Mouse (Mus musculus) liver, embryonic 12.5 days (tissue): ENCODE data around the gene 1110032A03Rik. TPM values are rescaled to one million over a fixed set of nuclear protein-coding genes. Genes with fewer than 3 reads are reported as not detected.

Source experiments
- ATAC-seq: fragments of 200-750 bp; cut with Nextera tagmentation; 2 replicates; pipeline ENCODE4 v1.8.0; 2017; ENCODE audit warnings: moderate number of reproducible peaks, mild to moderate bottlenecking, moderate library complexity
- H3K27ac ChIP-seq: fragments of 300-500 bp; sonication (generic); 2 replicates; pipeline ENCODE4 v1.5.1; 2016; ENCODE audit warnings: mild to moderate bottlenecking
- H3K27me3 ChIP-seq: fragments of 300-500 bp; sonication (generic); replicated peaks from 2 replicates; pipeline ENCODE4 v1.6.1; 2016; ENCODE audit warnings: mild to moderate bottlenecking, moderate library complexity
- H3K36me3 ChIP-seq: fragments of 300-500 bp; sonication (generic); 2 replicates; pipeline ENCODE4 v1.6.1; 2016; ENCODE audit warnings: mild to moderate bottlenecking, moderate library complexity
- H3K4me1 ChIP-seq: fragments of 300-500 bp; sonication (generic); 2 replicates; pipeline ENCODE4 v1.6.1; 2016
- H3K4me2 ChIP-seq: fragments of 300-500 bp; sonication (generic); 2 replicates; pipeline ENCODE4 v1.6.1; 2016; ENCODE audit warnings: mild to moderate bottlenecking, moderate library complexity
- H3K4me3 ChIP-seq: fragments of 300-500 bp; sonication (generic); 2 replicates; pipeline ENCODE4 v1.5.1; 2016; ENCODE audit warnings: mild to moderate bottlenecking, moderate library complexity
- H3K9ac ChIP-seq: fragments of 300-500 bp; sonication (generic); 2 replicates; pipeline ENCODE4 v1.6.1; 2016; ENCODE audit warnings: mild to moderate bottlenecking, moderate library complexity
- H3K9me3 ChIP-seq: fragments of 300-500 bp; sonication (generic); replicated peaks from 2 replicates; pipeline ENCODE4 v1.6.1; 2016; ENCODE audit warnings: mild to moderate bottlenecking, moderate library complexity
- whole genome bisulfite sequencing: fragments of 180-500 bp; shearing (Covaris S2); methylation state at CpG from one replicate; pipeline ENCODE4 v1.1.7; 2016; ENCODE audit not compliant: insufficient replicate concordance; 5-methylcytosine and 5-hydroxymethylcytosine counted together
- polyA plus RNA-seq: library from polyadenylated mRNA; unstranded; fragments of >200 nt; fragmentation: Nextera tagmentation; extraction: Ambion mirVana; gene quantifications from 2 replicates; pipeline ENCODE4 v1.2.1, GENCODE M21; 2016

The 1110032A03Rik gene
- polyA plus RNA-seq, 1 experiment from 2014 or later = 14.5 TPM

DNA sequence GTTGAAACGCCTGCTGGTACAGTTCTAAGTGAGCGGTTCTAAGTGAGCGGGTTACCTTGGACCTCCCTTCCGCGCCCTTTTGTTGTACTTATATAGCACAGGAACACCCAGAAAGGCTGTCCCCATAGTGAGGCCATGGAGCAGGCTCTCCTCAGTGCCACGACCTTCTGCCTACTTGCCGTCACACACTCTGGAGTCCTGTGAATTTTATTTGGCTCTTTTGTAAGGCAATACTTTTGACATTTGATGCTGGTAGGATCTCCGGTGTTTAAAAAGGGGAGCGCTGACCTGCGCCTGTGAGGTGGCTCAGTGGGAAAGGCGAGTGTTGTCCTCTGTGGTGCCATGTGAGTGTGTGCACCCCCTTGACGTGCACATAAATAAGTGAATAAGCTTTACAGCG, 33.8 kb upstream of the 1110032A03Rik start:
- ATAC-seq = no peak
- H3K27me3 ChIP-seq = no peaks in the 10 kb centered on the region
- 89% methylated on average over 13 of the region's 13 CpGs for WGBS
- no peak overlapping the region for H3K4me2 ChIP-seq
- no peak overlapping the region for H3K9ac ChIP-seq
- H3K36me3 ChIP-seq = peaks cover 71% of the 10 kb centered on the region
- H3K9me3 ChIP-seq = no peaks in the 10 kb centered on the region
- peaks cover 78% of the 10 kb centered on the region for H3K4me1 ChIP-seq
- H3K4me3 ChIP-seq = no peak overlapping the region
- peak overlapping the region; percentile 53 for H3K27ac ChIP-seq

DNA sequence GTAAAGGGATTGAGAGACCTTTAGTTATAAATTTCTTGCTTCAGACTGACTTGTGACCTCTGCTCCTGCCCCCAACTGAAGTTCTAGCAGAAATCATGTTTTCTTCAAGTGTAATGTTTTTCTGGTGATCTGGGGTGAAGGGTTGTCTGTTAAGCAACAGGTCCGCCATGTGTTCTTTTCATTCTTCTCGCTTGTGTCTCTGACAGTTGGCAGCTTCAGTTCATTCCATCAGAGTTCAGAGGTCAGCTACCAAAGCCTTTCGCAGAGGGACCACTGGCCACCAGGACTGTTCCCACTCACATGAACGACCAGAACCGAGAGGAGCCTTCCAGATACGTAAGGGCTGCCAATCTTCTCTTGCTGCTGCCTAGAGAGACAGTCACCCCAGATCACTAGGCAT, 33.2 kb upstream of the 1110032A03Rik start:
- Histone ChIP-seq H3K4me2 (no peak overlapping the region), H3K36me3 (peaks cover 71% of the 10 kb centered on the region), H3K27me3 (no peaks in the 10 kb centered on the region), H3K9me3 (no peaks in the 10 kb centered on the region), H3K4me3 (no peak overlapping the region), H3K4me1 (peaks cover 78% of the 10 kb centered on the region), H3K27ac (peak overlapping the region; percentile 53; the same call in 1 of the 2 replicates), H3K9ac (no peak overlapping the region)
- no peak for ATAC-seq
- WGBS = 90% methylated on average over 6 of the region's 6 CpGs

DNA sequence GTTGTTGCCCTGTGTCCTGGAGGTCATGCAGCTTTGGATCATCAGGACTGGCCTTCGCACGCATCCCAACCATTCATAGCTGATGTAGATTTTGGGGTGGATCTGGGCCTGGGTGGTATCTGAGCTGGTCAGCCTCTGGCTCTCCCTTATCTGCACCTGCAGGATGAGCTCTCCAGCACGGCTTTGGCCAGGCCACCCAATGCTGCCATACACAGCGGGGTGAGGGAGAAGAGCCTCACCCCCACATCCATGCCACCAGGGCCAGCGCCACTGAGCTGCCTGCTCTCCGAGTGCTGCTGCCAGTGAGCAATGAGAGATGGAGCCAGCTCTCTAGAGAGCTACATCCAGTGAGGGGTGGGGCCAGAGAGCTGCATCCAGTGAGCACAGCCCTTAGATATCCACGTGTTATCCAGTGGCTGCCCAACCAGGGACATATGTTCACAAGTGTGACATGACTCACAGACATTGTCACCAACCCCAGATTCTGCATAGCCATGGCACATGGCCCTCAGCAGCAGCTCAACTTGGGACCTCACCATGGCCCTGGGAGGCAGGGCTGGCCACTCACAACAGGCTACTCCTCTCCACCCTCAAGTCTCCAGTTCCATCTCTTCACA, 27.8 kb upstream of the 1110032A03Rik start:
- peaks cover 73% of the 10 kb centered on the region for H3K36me3 ChIP-seq
- no peak overlapping the region for H3K4me3 ChIP-seq
- H3K9me3 ChIP-seq = no peaks in the 10 kb centered on the region
- H3K4me1 ChIP-seq = peaks cover 53% of the 10 kb centered on the region
- H3K9ac ChIP-seq = peak overlapping the region; percentile 52
- H3K27ac ChIP-seq = peak overlapping the region; percentile 91
- H3K27me3 ChIP-seq = no peaks in the 10 kb centered on the region
- WGBS = 43% methylated on average over 7 of the region's 7 CpGs
- peak; percentile 99 for ATAC-seq
- peak overlapping the region; percentile 48 for H3K4me2 ChIP-seq

DNA sequence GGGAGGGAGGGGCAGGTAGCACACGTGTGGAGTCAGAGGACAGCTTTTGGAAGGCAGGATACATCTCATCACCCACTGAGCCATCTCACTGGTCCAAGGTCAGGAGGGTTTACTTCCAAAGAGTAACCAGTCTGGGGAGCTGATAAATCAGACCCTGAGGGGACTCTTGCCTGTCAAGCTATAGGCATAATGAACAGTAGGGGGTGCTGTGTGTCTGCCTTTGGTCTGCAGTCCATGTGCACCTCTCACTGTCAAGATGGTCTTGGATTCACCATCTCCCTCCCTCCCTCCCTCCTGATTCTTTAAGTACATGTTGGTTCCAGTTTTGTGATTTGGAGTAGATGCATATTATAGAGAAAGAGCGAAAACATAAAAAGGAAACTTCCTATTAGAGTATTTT, 25.7 kb upstream of the 1110032A03Rik start:
- no peak for ATAC-seq
- H3K27me3 ChIP-seq = no peaks in the 10 kb centered on the region
- H3K27ac ChIP-seq = peak overlapping the region; percentile 91; the same call in 1 of the 2 replicates
- H3K36me3 ChIP-seq = peaks cover 72% of the 10 kb centered on the region
- peaks cover 42% of the 10 kb centered on the region for H3K4me1 ChIP-seq
- H3K4me3 ChIP-seq = no peak overlapping the region
- WGBS = 46% methylated on average over 2 of the region's 2 CpGs
- no peaks in the 10 kb centered on the region for H3K9me3 ChIP-seq
- no peak overlapping the region for H3K4me2 ChIP-seq
- H3K9ac ChIP-seq = no peak overlapping the region

DNA sequence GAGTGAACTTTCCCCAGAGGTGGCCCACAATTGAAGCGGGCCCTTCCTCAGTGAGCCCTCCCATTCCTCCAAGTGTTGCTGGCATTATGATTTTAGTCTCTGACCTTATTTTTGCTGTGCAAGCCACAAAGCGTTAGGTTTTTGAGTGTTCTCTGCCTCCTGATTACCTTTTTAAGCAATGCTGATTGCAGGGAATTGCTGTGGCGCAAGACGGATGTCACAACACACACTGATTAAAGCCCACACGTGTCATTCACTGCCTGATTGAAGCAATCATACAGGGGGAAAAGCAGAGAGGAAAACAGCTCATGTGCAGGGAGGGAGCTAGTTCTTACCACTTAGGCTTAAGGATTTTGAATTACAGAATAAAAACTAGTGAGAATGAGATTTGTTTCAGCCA, 23.0 kb upstream of the 1110032A03Rik start:
- no peak overlapping the region for H3K27ac ChIP-seq
- H3K9ac ChIP-seq = no peak overlapping the region
- no peak overlapping the region for H3K4me3 ChIP-seq
- H3K27me3 ChIP-seq = no peaks in the 10 kb centered on the region
- no peak for ATAC-seq
- H3K4me1 ChIP-seq = peaks cover 22% of the 10 kb centered on the region
- H3K36me3 ChIP-seq = peaks cover 63% of the 10 kb centered on the region
- no peak overlapping the region for H3K4me2 ChIP-seq
- 76% methylated on average over 5 of the region's 5 CpGs for WGBS
- no peaks in the 10 kb centered on the region for H3K9me3 ChIP-seq

DNA sequence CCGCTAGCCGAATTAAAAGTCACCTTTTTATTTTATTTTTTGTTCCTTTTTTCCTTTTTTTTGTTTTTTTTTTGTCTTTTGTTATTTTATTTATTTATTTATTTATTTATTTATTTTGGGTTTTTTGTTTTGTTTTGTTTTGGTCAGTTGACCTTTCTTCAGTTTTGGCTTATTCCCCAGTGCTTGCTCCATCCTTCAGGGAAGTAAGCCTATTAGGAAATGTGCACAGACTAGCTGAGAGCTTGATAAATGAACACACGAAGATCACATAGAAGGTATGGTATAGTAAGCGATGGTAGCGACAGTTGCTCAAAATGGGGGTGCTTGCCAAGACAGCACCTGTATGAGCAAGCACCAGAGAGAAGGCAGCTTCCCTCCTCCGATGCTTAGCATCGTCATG, 22.3 kb upstream of the 1110032A03Rik start:
- peaks cover 58% of the 10 kb centered on the region for H3K36me3 ChIP-seq
- no peaks in the 10 kb centered on the region for H3K9me3 ChIP-seq
- no peak overlapping the region for H3K9ac ChIP-seq
- no peak overlapping the region for H3K4me3 ChIP-seq
- H3K27me3 ChIP-seq = no peaks in the 10 kb centered on the region
- H3K27ac ChIP-seq = no peak overlapping the region
- no peak for ATAC-seq
- H3K4me1 ChIP-seq = peaks cover 15% of the 10 kb centered on the region
- 92% methylated on average over 7 of the region's 7 CpGs for WGBS
- no peak overlapping the region for H3K4me2 ChIP-seq

DNA sequence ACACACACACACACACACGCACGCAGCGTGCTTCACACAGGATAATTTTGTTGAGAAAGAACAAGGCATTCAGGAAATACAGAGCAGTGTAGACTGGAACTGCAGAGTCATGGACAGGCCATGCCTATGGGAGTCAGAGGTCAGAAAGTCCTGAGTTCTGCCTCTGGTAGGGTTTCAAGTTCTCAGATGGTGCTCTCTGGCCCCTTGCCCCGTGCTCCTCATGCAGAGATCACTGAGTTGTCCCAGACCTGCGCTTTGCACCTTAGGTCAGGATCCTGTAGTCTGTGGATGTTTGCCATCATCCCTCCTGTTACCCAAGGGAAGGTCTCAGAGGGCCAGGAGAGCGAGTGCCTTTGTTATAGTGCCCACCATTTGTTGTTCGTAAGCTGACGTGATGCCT, 21.5 kb upstream of the 1110032A03Rik start:
- 91% methylated on average over 8 of the region's 8 CpGs for WGBS
- Histone ChIP-seq H3K27ac (no peak overlapping the region), H3K4me1 (peaks cover 6% of the 10 kb centered on the region), H3K4me3 (no peak overlapping the region), H3K4me2 (no peak overlapping the region), H3K9me3 (no peaks in the 10 kb centered on the region), H3K36me3 (peaks cover 61% of the 10 kb centered on the region), H3K9ac (no peak overlapping the region), H3K27me3 (no peaks in the 10 kb centered on the region)
- no peak for ATAC-seq

DNA sequence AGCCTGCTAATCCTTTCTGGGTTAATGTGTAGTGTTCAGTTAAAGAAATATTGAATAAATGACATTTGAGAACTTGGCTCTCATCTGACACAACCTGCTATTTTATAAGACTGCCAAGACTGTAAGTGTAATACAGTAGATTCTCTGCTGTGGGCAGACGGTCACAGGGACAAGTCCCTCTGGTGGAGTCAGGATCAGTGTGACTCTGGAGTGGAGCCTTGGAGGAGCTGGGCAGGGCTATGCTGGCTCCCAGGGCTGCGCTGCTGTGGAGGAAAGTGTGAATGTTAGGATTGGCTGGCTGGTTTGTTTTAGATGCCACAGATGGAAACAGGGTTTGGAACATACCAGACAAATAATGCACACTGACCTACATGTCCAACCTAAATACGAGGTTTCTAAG, 19.9 kb upstream of the 1110032A03Rik start:
- Histone ChIP-seq H3K27me3 (no peaks in the 10 kb centered on the region), H3K27ac (no peak overlapping the region), H3K4me2 (no peak overlapping the region), H3K9me3 (no peaks in the 10 kb centered on the region), H3K9ac (no peak overlapping the region), H3K4me1 (no peaks in the 10 kb centered on the region), H3K36me3 (peaks cover 69% of the 10 kb centered on the region), H3K4me3 (no peak overlapping the region)
- ATAC-seq = no peak
- 84% methylated on average over 3 of the region's 3 CpGs for WGBS

DNA sequence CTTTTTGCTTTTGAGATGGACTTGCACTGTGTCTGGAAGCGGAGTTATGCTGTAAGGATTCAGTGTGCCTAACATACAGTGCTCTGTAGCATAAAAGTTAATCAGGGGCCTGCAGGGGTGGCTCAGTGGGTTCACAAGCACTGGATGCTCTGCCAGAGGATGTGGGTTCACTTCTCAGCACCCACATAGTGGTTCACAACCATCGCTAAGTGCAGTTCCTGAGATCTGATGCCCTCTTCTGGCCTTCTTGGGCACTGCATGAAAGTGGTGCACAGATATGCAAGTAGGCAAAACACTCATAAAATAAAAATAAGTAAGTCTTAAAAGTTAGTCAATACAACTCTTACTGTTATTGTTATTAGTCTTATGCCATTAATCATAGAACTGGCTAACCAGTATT, 6.8 kb upstream of the 1110032A03Rik start:
- no peaks in the 10 kb centered on the region for H3K9me3 ChIP-seq
- H3K4me1 ChIP-seq = no peaks in the 10 kb centered on the region
- WGBS = 76% methylated on average over 2 of the region's 2 CpGs
- H3K27me3 ChIP-seq = no peaks in the 10 kb centered on the region
- H3K4me3 ChIP-seq = no peak overlapping the region
- H3K36me3 ChIP-seq = peaks cover 92% of the 10 kb centered on the region
- ATAC-seq = no peak
- no peak overlapping the region for H3K9ac ChIP-seq
- H3K4me2 ChIP-seq = no peak overlapping the region
- no peak overlapping the region for H3K27ac ChIP-seq

DNA sequence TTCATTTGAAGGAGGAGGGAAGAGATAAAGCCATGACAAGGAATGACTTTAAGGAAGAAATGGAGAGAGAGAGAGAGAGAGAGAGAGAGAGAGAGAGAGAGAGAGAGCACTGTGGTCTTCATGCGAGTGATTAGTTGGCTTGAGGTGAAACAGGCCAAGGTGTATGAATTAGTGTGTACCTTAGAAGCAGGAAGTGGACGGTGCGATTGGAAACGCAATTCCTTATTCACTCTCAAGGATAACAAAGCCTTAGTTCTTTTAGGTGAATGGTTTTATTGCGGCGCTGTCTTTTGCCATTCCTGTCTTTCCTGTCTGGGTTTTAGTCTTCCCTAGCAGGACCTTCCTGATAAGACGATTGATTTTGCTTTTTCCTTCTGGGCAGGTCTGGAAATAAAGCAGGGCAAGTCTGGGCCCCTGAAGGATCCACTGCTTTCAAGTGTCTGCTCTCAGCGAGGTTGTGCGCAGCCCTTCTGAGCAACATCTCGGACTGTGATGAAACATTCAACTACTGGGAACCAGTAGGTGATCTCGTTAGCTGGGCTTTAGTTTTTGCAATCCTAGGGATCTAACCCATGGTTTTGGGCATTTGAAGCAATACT, 941 bp upstream of the 1110032A03Rik start:
- Histone ChIP-seq H3K27ac (no peak overlapping the region), H3K9ac (peak overlapping the region; percentile 95), H3K4me2 (peak overlapping the region; percentile 99), H3K27me3 (no peaks in the 10 kb centered on the region), H3K36me3 (peaks cover 50% of the 10 kb centered on the region), H3K4me3 (peak overlapping the region; percentile 90), H3K4me1 (peaks cover 41% of the 10 kb centered on the region), H3K9me3 (no peaks in the 10 kb centered on the region)
- WGBS = 50% methylated on average over 11 of the region's 11 CpGs
- ATAC-seq = no peak

DNA sequence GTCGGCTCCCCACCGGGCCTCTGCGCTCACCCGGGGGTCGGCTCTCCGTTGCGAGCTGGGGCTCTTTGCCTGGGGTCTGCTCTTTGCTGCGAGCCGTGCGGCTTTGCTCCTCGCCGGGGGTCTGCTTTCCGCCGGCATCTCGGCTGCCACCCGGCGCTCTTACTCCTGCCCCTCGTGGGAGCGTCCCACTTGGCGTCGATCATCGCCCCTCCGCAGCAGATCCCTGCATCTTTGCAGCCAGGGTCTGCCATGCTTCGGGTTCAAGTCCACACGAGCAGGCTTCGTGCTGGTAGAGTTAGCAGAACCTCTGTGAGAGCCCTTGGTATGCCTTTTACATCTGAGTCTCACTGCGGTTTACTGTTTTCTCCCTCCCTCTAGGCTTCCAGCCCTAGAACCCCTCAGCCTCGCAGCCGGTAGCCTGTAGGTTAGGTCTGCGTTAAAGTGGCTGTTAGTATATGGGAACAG, 374 bp upstream of the 1110032A03Rik start:
- H3K9me3 ChIP-seq = no peaks in the 10 kb centered on the region
- peak overlapping the region; percentile 81 for H3K27ac ChIP-seq
- no peaks in the 10 kb centered on the region for H3K27me3 ChIP-seq
- peaks cover 50% of the 10 kb centered on the region for H3K36me3 ChIP-seq
- H3K4me2 ChIP-seq = peak overlapping the region; percentile 99
- peak; percentile 54 for ATAC-seq
- peak overlapping the region; percentile 95 for H3K9ac ChIP-seq
- WGBS = 3% methylated on average over 30 of the region's 30 CpGs
- H3K4me1 ChIP-seq = peaks cover 41% of the 10 kb centered on the region
- H3K4me3 ChIP-seq = peak overlapping the region; percentile 90

DNA sequence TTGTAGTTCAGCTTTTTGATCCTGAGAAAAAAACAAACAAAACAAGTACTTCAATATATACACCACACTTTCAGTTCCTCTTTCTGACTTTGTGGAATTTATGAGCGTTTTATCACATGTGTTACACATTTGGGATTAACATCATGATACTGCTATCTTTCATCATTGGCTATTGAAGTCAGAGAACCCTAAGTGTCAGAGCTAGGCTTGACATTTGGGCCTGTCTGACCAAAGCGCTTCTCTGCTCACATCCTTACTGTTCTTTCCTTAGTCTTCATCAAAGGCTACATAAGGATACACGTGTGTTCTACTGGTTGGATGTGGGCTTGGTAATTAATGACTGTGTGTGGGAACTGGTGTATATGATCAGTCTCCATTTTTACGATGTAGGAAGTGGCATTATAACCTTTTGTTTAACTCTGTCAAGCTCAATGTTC, 1.3 kb downstream of the 1110032A03Rik start:
- Histone ChIP-seq H3K27ac (peak overlapping the region; percentile 64; the same call in 1 of the 2 replicates), H3K4me3 (peak overlapping the region; percentile 90), H3K4me2 (peak overlapping the region; percentile 99), H3K9me3 (no peaks in the 10 kb centered on the region), H3K4me1 (peaks cover 47% of the 10 kb centered on the region), H3K36me3 (peaks cover 39% of the 10 kb centered on the region), H3K27me3 (no peaks in the 10 kb centered on the region), H3K9ac (peak overlapping the region; percentile 95; the same call in 1 of the 2 replicates)
- no peak for ATAC-seq
- WGBS = 56% methylated on average over 4 of the region's 4 CpGs
